Comparison of ENCODE assay signal across 9 mouse cellular contexts in the genomic region with DNA sequence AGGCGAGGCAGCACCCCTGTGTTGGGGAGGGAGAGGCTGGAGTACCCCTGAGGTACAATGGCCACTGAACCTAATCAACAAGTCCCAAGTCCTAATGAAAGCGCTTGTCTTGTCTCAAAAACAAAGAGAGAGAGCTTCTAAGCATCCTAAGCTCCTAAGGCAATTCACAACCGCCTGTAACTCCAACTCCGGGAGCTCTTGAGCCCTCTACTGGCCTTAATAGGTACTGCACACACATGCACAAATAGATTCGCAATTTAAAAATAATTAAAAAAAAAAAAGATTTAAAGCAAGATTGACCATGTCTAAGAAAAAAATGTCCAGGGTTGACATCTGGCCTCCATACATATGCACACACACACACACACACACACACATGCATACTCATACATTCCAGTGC. TPM values are rescaled to one million over a fixed set of nuclear protein-coding genes. Genes with fewer than 3 reads are reported as not detected.
A peak's percentile ranks its signal among the peaks of the same experiment; 100 is the strongest.
DNase-seq lines count a peak whose midpoint lies in the region; ATAC-seq and TF ChIP-seq lines count a peak whose summit lies in the region.
"Had no signal": no experiment of that assay in that cellular context is flagged by ENCODE, and none has a peak within 500 bp of the region (broad histone marks: within the 10 kb centered on the region; RNA-seq: fewer than 3 reads in every experiment).

No protein-coding gene starts in this region.

- no peak overlapping the region for H3K4me2 ChIP-seq in liver, postnatal 0 days (ENCODE audit: low read depth, low read length)
- H3K4me2 ChIP-seq in liver, embryonic 11.5 days, result no peak overlapping the region

- no peak overlapping the region for H3K4me3 ChIP-seq in liver, postnatal 0 days (ENCODE audit: low read depth, low read length)
- H3K4me3 ChIP-seq in liver, embryonic 11.5 days (ENCODE audit: low read depth, low read length), result no peak overlapping the region
- no peak overlapping the region for H3K4me3 ChIP-seq in lung, adult 2 months (replicated peaks; ENCODE audit: extremely low read depth, low read depth, low read length)

- TF ChIP-seq CTCF in liver, postnatal 0 days (IDR thresholded peaks at IDR 0.05; ENCODE audit: low read depth), result peak; percentile 66
- peak; percentile 60; the same call in 1 of the 2 replicates for TF ChIP-seq CTCF in brain, embryonic 14.5 days (IDR thresholded peaks at IDR 0.05; ENCODE audit: borderline replicate concordance, extremely low read depth, insufficient read depth, insufficient read length)
- TF ChIP-seq CTCF in lung, adult 2 months (IDR thresholded peaks at IDR 0.05; ENCODE audit: insufficient read depth, low read length), result no peak

- no peak overlapping the region for H3K27ac ChIP-seq in liver, postnatal 0 days (ENCODE audit: low read depth)
- H3K27ac ChIP-seq in liver, embryonic 11.5 days (ENCODE audit: low read depth, low read length), result no peak overlapping the region

- DNase-seq in cerebellum, postnatal 10 days, result peak; percentile 36 to 60
- no peak for DNase-seq in cerebellum, postnatal 4 days (ENCODE audit: low spot score in 2 of 2)
- no peak for DNase-seq in liver, postnatal 0 days
- no peak for DNase-seq in liver, embryonic 11.5 days (ENCODE audit: low spot score)
- DNase-seq in brain, embryonic 14.5 days (ENCODE audit: low read depth), result peak; percentile 42
- peak; percentile 48 for DNase-seq in naive thymus-derived CD4-positive, alpha-beta T cell, adult 2 months (ENCODE audit: low read depth)
- no peak for DNase-seq in heart, postnatal 10 days
- no peak for DNase-seq in lung, adult 2 months

- H3K9me3 ChIP-seq in liver, postnatal 0 days (ENCODE audit: low read length), result no peaks in the 10 kb centered on the region
- no peaks in the 10 kb centered on the region for H3K9me3 ChIP-seq in liver, embryonic 11.5 days (ENCODE audit: control insufficient read depth, low read length)

- H3K4me1 ChIP-seq in liver, postnatal 0 days (ENCODE audit: insufficient read depth), result no peaks in the 10 kb centered on the region
- no peaks in the 10 kb centered on the region for H3K4me1 ChIP-seq in liver, embryonic 11.5 days (replicated peaks; ENCODE audit: control insufficient read depth, insufficient read depth, low read length)
- no peaks in the 10 kb centered on the region for H3K4me1 ChIP-seq in lung, adult 2 months (ENCODE audit: control insufficient read depth, insufficient read depth, low read length)

- ATAC-seq in liver, postnatal 0 days, result no peak
- ATAC-seq in liver, embryonic 11.5 days (replicated peaks; ENCODE audit: low FRiP score), result no peak

- H3K9ac ChIP-seq in liver, postnatal 0 days (replicated peaks), result no peak overlapping the region
- no peak overlapping the region for H3K9ac ChIP-seq in liver, embryonic 11.5 days (ENCODE audit: low read depth, low read length)

- WGBS in liver, postnatal 0 days (ENCODE audit: insufficient replicate concordance), result 33% methylated on average over 5 of the region's 5 CpGs
- WGBS in liver, embryonic 11.5 days, result 35% methylated on average over 5 of the region's 5 CpGs
- 38% methylated on average over 5 of the region's 5 CpGs for WGBS in lung, adult 2 months

- H3K36me3 ChIP-seq in liver, postnatal 0 days (replicated peaks; ENCODE audit: insufficient read depth, low read length), result no peaks in the 10 kb centered on the region
- H3K36me3 ChIP-seq in liver, embryonic 11.5 days (ENCODE audit: control insufficient read depth, insufficient read depth, low read length), result no peaks in the 10 kb centered on the region

- intact Hi-C loops in heart, postnatal 10 days (cut with DNase I), result no loop called here

- TF ChIP-seq POLR2A in brain, embryonic 14.5 days (IDR thresholded peaks at IDR 0.05; ENCODE audit: borderline replicate concordance, extremely low read depth, insufficient read depth, insufficient read length, poor library complexity, severe bottlenecking), result no peak
- no peak for TF ChIP-seq POLR2A in lung, adult 2 months (IDR thresholded peaks at IDR 0.05; ENCODE audit: borderline replicate concordance, extremely low read depth, low read depth, low read length)

- no peak for TF ChIP-seq EP300 in liver, postnatal 0 days (IDR thresholded peaks at IDR 0.05; ENCODE audit: low read depth)

- H3K27me3 ChIP-seq in liver, postnatal 0 days (ENCODE audit: insufficient read depth, low read length), result no peaks in the 10 kb centered on the region
- H3K27me3 ChIP-seq in liver, embryonic 11.5 days (replicated peaks; ENCODE audit: control insufficient read depth, insufficient read depth, low read length), result 0 out of 2 replicates have a peak, but pooled peaks cover 2% of the 10 kb centered on the region

RNA-seq across cellular contexts. Expression of a gene that starts 8.2 kb away (rescaled TPM):
- polyA plus RNA-seq in liver, postnatal 0 days (2015; fragmentation: Nextera tagmentation; extraction: Ambion mirVana), result 0.52 and 0.65 TPM in 2 replicates
- polyA plus RNA-seq in liver, embryonic 11.5 days (2014; fragmentation: Nextera tagmentation; extraction: Ambion mirVana), result 6.2 and 9.7 TPM in 2 replicates
- polyA plus RNA-seq in brain, embryonic 14.5 days (2012; rRNA removed), result 0.10 and 0.35 TPM in 2 replicates
- not detected for total RNA-seq in heart, postnatal 10 days (2021)
- 0.24 TPM in 1 of 2 replicates, not detected in the other for polyA plus RNA-seq in lung, adult 2 months (2012; rRNA removed)
- total RNA-seq: gastrocnemius, adult 18-20 months had no signal

RNA-seq across cellular contexts. Expression of a gene that starts 8.6 kb away (rescaled TPM):
- polyA plus RNA-seq in liver, postnatal 0 days (2015; fragmentation: Nextera tagmentation; extraction: Ambion mirVana), result not detected in 2 replicates
- not detected in 2 replicates for polyA plus RNA-seq in liver, embryonic 11.5 days (2014; fragmentation: Nextera tagmentation; extraction: Ambion mirVana)
- polyA plus RNA-seq in brain, embryonic 14.5 days (2012; rRNA removed), result 0.01 TPM in 1 of 2 replicates, not detected in the other
- total RNA-seq in heart, postnatal 10 days (2021), result not detected
- polyA plus RNA-seq in lung, adult 2 months (2012; rRNA removed), result not detected in 2 replicates
- total RNA-seq: gastrocnemius, adult 18-20 months had no signal

RNA-seq across cellular contexts. Expression of a gene that starts 13.7 kb away (rescaled TPM):
- polyA plus RNA-seq in liver, postnatal 0 days (2015; fragmentation: Nextera tagmentation; extraction: Ambion mirVana), result not detected in 2 replicates
- polyA plus RNA-seq in liver, embryonic 11.5 days (2014; fragmentation: Nextera tagmentation; extraction: Ambion mirVana), result not detected in 2 replicates
- 0.05 TPM in 1 of 2 replicates, not detected in the other for polyA plus RNA-seq in brain, embryonic 14.5 days (2012; rRNA removed)
- not detected for total RNA-seq in heart, postnatal 10 days (2021)
- polyA plus RNA-seq in lung, adult 2 months (2012; rRNA removed), result not detected in 2 replicates
- total RNA-seq: gastrocnemius, adult 18-20 months had no signal

RNA-seq across cellular contexts. Expression of a gene that starts 30.5 kb away (rescaled TPM):
- 1.4 and 2.1 TPM in 2 replicates for polyA plus RNA-seq in liver, postnatal 0 days (2015; fragmentation: Nextera tagmentation; extraction: Ambion mirVana)
- polyA plus RNA-seq in liver, embryonic 11.5 days (2014; fragmentation: Nextera tagmentation; extraction: Ambion mirVana), result 7.1 and 9.2 TPM in 2 replicates
- polyA plus RNA-seq in brain, embryonic 14.5 days (2012; rRNA removed), result 21.1 and 29.7 TPM in 2 replicates
- 1 to 10 TPM; 3.3 to 3.9 TPM for total RNA-seq in heart, postnatal 10 days (2021)
- polyA plus RNA-seq in lung, adult 2 months (2012; rRNA removed), result 8.5 and 10.0 TPM in 2 replicates

RNA-seq across cellular contexts. Expression of a gene that starts 37.3 kb away (rescaled TPM):
- not detected in 2 replicates for polyA plus RNA-seq in liver, postnatal 0 days (2015; fragmentation: Nextera tagmentation; extraction: Ambion mirVana)
- polyA plus RNA-seq in liver, embryonic 11.5 days (2014; fragmentation: Nextera tagmentation; extraction: Ambion mirVana), result not detected in 2 replicates
- 0.18 TPM in 1 of 2 replicates, not detected in the other for polyA plus RNA-seq in brain, embryonic 14.5 days (2012; rRNA removed)
- total RNA-seq in heart, postnatal 10 days (2021), result not detected
- polyA plus RNA-seq in lung, adult 2 months (2012; rRNA removed), result 0.34 and 0.53 TPM in 2 replicates
- total RNA-seq: gastrocnemius, adult 18-20 months had no signal

Comparison
In these comparisons a context has a peak if more than half of its experiments do, and no peak if none do; other contexts are left out.
1. DNase-seq: peak in cerebellum, postnatal 10 days (2 of 2), brain, embryonic 14.5 days (single experiment) and naive thymus-derived CD4-positive, alpha-beta T cell, adult 2 months (single experiment); none in cerebellum, postnatal 4 days (0 of 2), liver, postnatal 0 days (single experiment), liver, embryonic 11.5 days (single experiment), heart, postnatal 10 days (0 of 2) and lung, adult 2 months (single experiment).